Mouse (Mus musculus) adrenal gland, postnatal 0 days (tissue): ENCODE data around the gene Unc13a. TPM values are rescaled to one million over a fixed set of nuclear protein-coding genes. Genes with fewer than 3 reads are reported as not detected.

ENCODE experiments used
- microRNA-seq: library from miRNA; unstranded; fragments of <30 nt; microRNA quantifications from one replicate; pipeline ENCODE4, GENCODE M21; 2016; ENCODE audit warnings: borderline replicate concordance; ENCODE audit not compliant: insufficient number of aligned reads
- polyA plus RNA-seq: library from polyadenylated mRNA; unstranded; fragments of >200 nt; fragmentation: Nextera tagmentation; extraction: Ambion mirVana; gene quantifications from 2 replicates; pipeline ENCODE4 v1.2.1, GENCODE M21; 2015

Unc13a gene
- polyA plus RNA-seq: 2.3 and 2.9 TPM in 2 replicates

DNA sequence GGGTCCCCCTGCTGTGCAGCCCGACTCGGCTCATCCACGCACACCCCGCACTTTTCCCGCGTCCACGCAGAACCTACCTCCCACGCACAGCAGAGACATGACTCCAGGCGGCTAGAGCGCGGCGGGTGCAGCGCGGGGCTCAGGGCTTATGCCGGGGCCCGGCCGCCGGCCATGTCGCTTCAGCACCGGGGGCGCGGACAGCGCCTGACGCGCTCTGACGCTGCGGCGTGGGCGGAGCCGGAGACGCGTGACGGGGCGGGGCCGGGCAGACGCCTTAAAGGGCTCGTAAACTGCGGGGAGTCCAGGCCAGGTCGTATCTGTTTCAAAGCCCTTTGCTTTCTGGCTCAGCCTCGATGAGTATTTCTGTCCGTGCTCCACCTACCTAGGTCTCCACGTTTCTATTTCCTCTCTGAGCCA, at the start of gene Unc13a:
Gene Unc13a (minus strand): TSS at position 209 of the 417 bp plus-strand sequence.

DNA sequence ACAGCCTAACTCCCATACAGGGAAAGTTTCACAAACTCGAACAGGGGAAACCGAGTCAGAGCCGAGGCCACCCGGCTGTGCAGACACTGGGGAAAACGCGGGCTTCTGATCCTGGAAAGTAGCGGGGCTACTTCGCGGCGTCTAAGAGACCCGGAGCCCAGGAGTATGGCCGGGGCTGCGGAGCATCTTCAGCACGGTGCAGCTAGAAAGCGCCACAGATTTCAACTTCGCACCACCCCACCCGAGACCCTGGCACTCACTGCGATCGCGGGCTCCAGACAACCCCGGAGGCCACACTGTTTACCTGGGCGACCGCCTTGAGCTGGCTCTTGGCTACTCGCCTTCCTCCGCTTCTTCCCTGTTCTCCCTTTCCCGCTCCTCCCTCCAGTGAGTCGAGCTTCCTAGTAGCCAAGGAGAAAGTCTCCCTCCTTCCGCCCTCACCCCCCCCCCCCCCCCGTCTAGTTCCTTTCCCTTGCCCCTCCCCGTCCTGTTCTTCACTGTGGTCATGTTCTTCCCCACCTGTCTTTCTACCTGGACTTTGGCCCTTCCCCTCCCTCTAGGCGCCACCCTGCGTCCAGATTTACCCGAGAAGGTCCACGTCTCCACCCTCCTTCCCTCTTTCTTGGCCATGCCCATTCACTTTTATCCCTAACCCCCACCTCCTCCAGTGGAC, 30.0 kb upstream of the Unc13a start, which contains the start of gene B3gnt3:
Gene B3gnt3 (minus strand): TSS at position 376 of the 673 bp plus-strand sequence.

GRCm38 (mm10) chr8:71689028-71689427, 17.5 kb upstream of the Unc13a start, which contains the start of gene Insl3:
TSS of gene Insl3 (plus strand) at chr8:71689214.

GRCm38 (mm10) chr8:71676020-71676741, 4.6 kb upstream of the Unc13a start, which contains the start of gene Jak3:
TSS of gene Jak3 (plus strand) at chr8:71676296.

DNA sequence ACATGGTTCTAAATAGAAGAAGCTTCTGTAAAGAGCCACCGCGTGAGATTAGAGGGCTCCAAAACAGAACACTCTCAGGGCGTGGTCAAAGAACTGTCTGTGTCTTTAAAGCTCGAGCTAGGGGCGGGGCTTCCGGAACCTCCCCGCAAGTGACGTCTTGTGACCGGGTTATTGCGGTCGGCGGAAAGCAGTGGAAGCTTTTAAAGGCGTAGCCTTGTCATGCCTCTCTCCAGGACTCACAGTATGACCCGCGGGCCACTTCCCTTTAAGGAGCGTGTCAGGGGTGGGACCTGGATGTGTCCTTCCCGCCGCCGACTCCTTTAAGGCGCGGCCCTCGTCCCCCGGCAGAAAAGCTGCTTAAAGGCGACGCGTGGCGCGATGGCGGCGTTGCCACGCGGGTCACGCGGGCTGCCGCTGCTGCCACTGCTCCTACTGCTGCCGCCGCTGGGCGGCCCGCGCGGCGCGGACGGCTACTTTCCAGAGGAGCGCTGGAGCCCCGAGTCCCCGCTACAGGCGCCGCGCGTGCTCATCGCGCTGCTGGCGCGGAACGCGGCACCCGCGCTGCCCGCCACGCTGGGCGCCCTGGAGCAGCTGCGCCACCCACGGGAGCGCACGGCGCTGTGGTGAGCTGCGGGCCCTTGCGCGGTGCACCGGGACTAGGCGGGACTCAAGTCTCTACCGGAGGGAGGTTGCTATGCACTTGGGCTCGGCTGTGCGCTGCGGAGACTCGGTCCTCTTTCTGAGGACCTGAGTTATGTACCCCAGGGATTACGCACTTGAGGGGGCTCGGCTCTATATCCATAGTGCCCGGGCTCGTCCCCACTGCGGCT, 60.5 kb downstream of the Unc13a start, which contains the start of gene Colgalt1:
Gene Colgalt1 (plus strand): TSS at position 177 of the 830 bp plus-strand sequence.

GRCm38 (mm10) chr8:71597451-71597850, 74.1 kb downstream of the Unc13a start, which contains the start of gene Fam129c:
TSS of gene Fam129c (plus strand) at chr8:71597648.

GRCm38 (mm10) chr8:71591471-71592373, 79.8 kb downstream of the Unc13a start, which contains the start of gene Pgls:
TSS of gene Pgls (plus strand) at chr8:71592176.

Small RNAs within 50 kb of the gene (microRNA-seq; reads per million reads assigned to microRNA genes)
- not detected for gene Mir6769b

Other genes with a start within 250 kb of the Unc13a start
- gene Abhd8, start 208.1 kb downstream of the Unc13a start, polyA plus RNA-seq: 65.5 and 72.8 TPM in 2 replicates
- gene Mrpl34, start 206.8 kb downstream of the Unc13a start, polyA plus RNA-seq: 169 and 185 TPM in 2 replicates
- 75.4 and 78.6 TPM in 2 replicates for gene Dda1, start 202.6 kb downstream of the Unc13a start, polyA plus RNA-seq
- 3.3 and 4.4 TPM in 2 replicates for gene Ano8, start 185.8 kb downstream of the Unc13a start, polyA plus RNA-seq
- 9.8 and 11.8 TPM in 2 replicates for gene Gtpbp3, start 183.7 kb downstream of the Unc13a start, polyA plus RNA-seq
- gene Plvap, start 160.0 kb downstream of the Unc13a start, polyA plus RNA-seq: 65.2 and 131 TPM in 2 replicates
- not detected in 2 replicates for gene Ccdc194, start 146.0 kb downstream of the Unc13a start, polyA plus RNA-seq
- 85.3 and 125 TPM in 2 replicates for gene Bst2, start 134.3 kb downstream of the Unc13a start, polyA plus RNA-seq
- 141 TPM in 2 replicates for gene Mvb12a, start 128.8 kb downstream of the Unc13a start, polyA plus RNA-seq
- gene Tmem221, start 112.9 kb downstream of the Unc13a start, polyA plus RNA-seq: 7.8 and 15.0 TPM in 2 replicates
- gene Nxnl1, start 105.2 kb downstream of the Unc13a start, polyA plus RNA-seq: 0.24 and 0.70 TPM in 2 replicates
- 38.9 and 85.2 TPM in 2 replicates for gene Slc27a1, start 102.9 kb downstream of the Unc13a start, polyA plus RNA-seq
- 274 and 329 TPM in 2 replicates for gene Pgls, start 79.6 kb downstream of the Unc13a start, polyA plus RNA-seq
- gene Fam129c, start 74.1 kb downstream of the Unc13a start, polyA plus RNA-seq: 0.90 and 1.8 TPM in 2 replicates
- gene Colgalt1, start 60.8 kb downstream of the Unc13a start, polyA plus RNA-seq: 53.2 and 58.1 TPM in 2 replicates
- gene Jak3, start 4.5 kb upstream of the Unc13a start, polyA plus RNA-seq: 2.7 and 6.0 TPM in 2 replicates
- 0.65 and 2.0 TPM in 2 replicates for gene Insl3, start 17.5 kb upstream of the Unc13a start, polyA plus RNA-seq
- 2.2 and 4.1 TPM in 2 replicates for gene B3gnt3, start 30.0 kb upstream of the Unc13a start, polyA plus RNA-seq
- gene Fcho1, start 54.0 kb upstream of the Unc13a start, polyA plus RNA-seq: 5.1 and 6.2 TPM in 2 replicates
- 5.3 and 5.6 TPM in 2 replicates for gene Zfp709, start 210.3 kb upstream of the Unc13a start, polyA plus RNA-seq
- 2.7 and 3.2 TPM in 2 replicates for gene Zfp882, start 236.9 kb upstream of the Unc13a start, polyA plus RNA-seq
- gene Zfp617, start 236.9 kb upstream of the Unc13a start, polyA plus RNA-seq: 17.0 and 21.5 TPM in 2 replicates